Mouse (Mus musculus): ENCODE data around the gene Ros1.

GRCm38 (mm10) chr10:52235461-52235860, 40.4 kb upstream of the Ros1 start:
- TF ChIP-seq CTCF (IDR thresholded peaks at IDR 0.05; ENCODE audit: low read depth) (no peak), EP300 (optimal IDR thresholded peaks at IDR 0.05) (no peak)
